Mouse (Mus musculus): ENCODE measurements around the gene Cdk6. TPM values are rescaled to one million over a fixed set of nuclear protein-coding genes. Genes with fewer than 3 reads are reported as not detected.
"Not testable (repeated sequence)": the region's sequence is repeated elsewhere in the genome, so short reads cannot be mapped to it uniquely, and the experiment has no call there.

Cdk6 gene
- polyA plus RNA-seq, 1 experiment from 2014 or later = 31.7 TPM

GRCm38 (mm10) chr5:3349393-3349792 is 8.1 kb downstream of the Cdk6 start:
- H3K4me2 ChIP-seq; H3K9ac ChIP-seq; H3K27me3 ChIP-seq; ATAC-seq (replicated peaks; ENCODE audit: insufficient number of reproducible peaks, insufficient read depth, low FRiP score, low read depth); H3K27ac ChIP-seq; H3K4me3 ChIP-seq; H3K4me1 ChIP-seq (replicated peaks); H3K9me3 ChIP-seq (replicated peaks); H3K36me3 ChIP-seq: not testable (repeated sequence)
- 69% methylated on average over 4 of the region's 4 CpGs for WGBS

GRCm38 (mm10) chr5:3351836-3352235 is 10.6 kb downstream of the Cdk6 start:
- H3K27ac ChIP-seq; H3K36me3 ChIP-seq; H3K9me3 ChIP-seq (replicated peaks); H3K9ac ChIP-seq; ATAC-seq (replicated peaks; ENCODE audit: insufficient number of reproducible peaks, insufficient read depth, low FRiP score, low read depth); H3K4me2 ChIP-seq; H3K27me3 ChIP-seq; H3K4me3 ChIP-seq: not testable (repeated sequence)
- WGBS = 67% methylated on average over 4 of the region's 4 CpGs
- peaks cover 14% of the 10 kb centered on the region for H3K4me1 ChIP-seq (replicated peaks)

GRCm38 (mm10) chr5:3352314-3352713 is 11.0 kb downstream of the Cdk6 start:
- Histone ChIP-seq H3K36me3 (no peaks in the 10 kb centered on the region), H3K27ac (no peak overlapping the region), H3K9ac (no peak overlapping the region), H3K4me3 (no peak overlapping the region), H3K4me2 (no peak overlapping the region), H3K27me3 (no peaks in the 10 kb centered on the region), H3K9me3 (replicated peaks) (no peaks in the 10 kb centered on the region), H3K4me1 (replicated peaks) (peaks cover 17% of the 10 kb centered on the region)
- ATAC-seq (replicated peaks; ENCODE audit: insufficient number of reproducible peaks, insufficient read depth, low FRiP score, low read depth) = no peak
- 93% methylated on average over 3 of the region's 3 CpGs for WGBS

- H3K9me3 ChIP-seq (replicated peaks) = no peaks in the 10 kb centered on the region
- H3K36me3 ChIP-seq = no peaks in the 10 kb centered on the region
- no peak overlapping the region for H3K27ac ChIP-seq
- H3K9ac ChIP-seq = no peak overlapping the region
- no peak overlapping the region for H3K4me3 ChIP-seq
- H3K4me1 ChIP-seq (replicated peaks) = peaks cover 17% of the 10 kb centered on the region
- ATAC-seq (replicated peaks; ENCODE audit: insufficient number of reproducible peaks, insufficient read depth, low FRiP score, low read depth) = no peak
- no peak overlapping the region for H3K4me2 ChIP-seq
- H3K27me3 ChIP-seq = no peaks in the 10 kb centered on the region
- 81% methylated on average over 3 of the region's 3 CpGs for WGBS
Measured at GRCm38 (mm10) chr5:3352827-3353226, 11.5 kb downstream of the Cdk6 start.

GRCm38 (mm10) chr5:3354307-3354706 is 13.0 kb downstream of the Cdk6 start:
- no peaks in the 10 kb centered on the region for H3K9me3 ChIP-seq (replicated peaks)
- no peaks in the 10 kb centered on the region for H3K36me3 ChIP-seq
- H3K9ac ChIP-seq = no peak overlapping the region
- H3K27me3 ChIP-seq = no peaks in the 10 kb centered on the region
- no peak overlapping the region for H3K4me3 ChIP-seq
- peaks cover 25% of the 10 kb centered on the region for H3K4me1 ChIP-seq (replicated peaks)
- no peak overlapping the region for H3K4me2 ChIP-seq
- H3K27ac ChIP-seq = no peak overlapping the region
- WGBS = 71% methylated on average over 5 of the region's 5 CpGs
- ATAC-seq (replicated peaks; ENCODE audit: insufficient number of reproducible peaks, insufficient read depth, low FRiP score, low read depth) = no peak

- Histone ChIP-seq H3K9ac (no peak overlapping the region), H3K4me3 (no peak overlapping the region), H3K9me3 (replicated peaks) (no peaks in the 10 kb centered on the region), H3K27ac (0 out of 2 replicates have a peak overlapping the region, but pooled peaks have one; percentile 33), H3K36me3 (no peaks in the 10 kb centered on the region), H3K4me2 (no peak overlapping the region), H3K4me1 (replicated peaks) (peaks cover 28% of the 10 kb centered on the region), H3K27me3 (no peaks in the 10 kb centered on the region)
- whole genome bisulfite sequencing = 86% methylated on average over 12 of the region's 12 CpGs
- ATAC-seq (replicated peaks; ENCODE audit: insufficient number of reproducible peaks, insufficient read depth, low FRiP score, low read depth) = no peak
Measured at GRCm38 (mm10) chr5:3355032-3355536, 13.8 kb downstream of the Cdk6 start.

- Histone ChIP-seq H3K36me3 (no peaks in the 10 kb centered on the region), H3K27me3 (no peaks in the 10 kb centered on the region), H3K4me1 (replicated peaks) (peaks cover 28% of the 10 kb centered on the region), H3K4me3 (no peak overlapping the region), H3K4me2 (no peak overlapping the region), H3K9me3 (replicated peaks) (no peaks in the 10 kb centered on the region), H3K27ac (peak overlapping the region; percentile 33), H3K9ac (no peak overlapping the region)
- 0 out of 2 replicates have a peak, but pooled peaks have one; percentile 35 for ATAC-seq (replicated peaks; ENCODE audit: insufficient number of reproducible peaks, insufficient read depth, low FRiP score, low read depth)
- 58% methylated on average over 11 of the region's 11 CpGs for WGBS
Measured at GRCm38 (mm10) chr5:3355560-3356260, 14.4 kb downstream of the Cdk6 start.

GRCm38 (mm10) chr5:3356261-3356778 is 15.0 kb downstream of the Cdk6 start:
- H3K27ac ChIP-seq = peak overlapping the region; percentile 33
- H3K4me3 ChIP-seq = no peak overlapping the region

GRCm38 (mm10) chr5:3357496-3357895 is 16.2 kb downstream of the Cdk6 start:
- Histone ChIP-seq H3K27ac (no peak overlapping the region), H3K4me2 (no peak overlapping the region), H3K9me3 (replicated peaks) (no peaks in the 10 kb centered on the region), H3K36me3 (no peaks in the 10 kb centered on the region), H3K27me3 (no peaks in the 10 kb centered on the region), H3K9ac (no peak overlapping the region), H3K4me1 (replicated peaks) (peaks cover 37% of the 10 kb centered on the region), H3K4me3 (no peak overlapping the region)
- no peak for ATAC-seq (replicated peaks; ENCODE audit: insufficient number of reproducible peaks, insufficient read depth, low FRiP score, low read depth)
- 88% methylated on average over 6 of the region's 6 CpGs for WGBS

More at GRCm38 (mm10) chr5:3356261-3356778, 15.0 kb downstream of the Cdk6 start:
- no peaks in the 10 kb centered on the region for H3K27me3 ChIP-seq
- 48% methylated on average over 10 of the region's 10 CpGs for WGBS
- H3K4me1 ChIP-seq (replicated peaks) = peaks cover 28% of the 10 kb centered on the region
- no peak overlapping the region for H3K9ac ChIP-seq
- ATAC-seq (replicated peaks; ENCODE audit: insufficient number of reproducible peaks, insufficient read depth, low FRiP score, low read depth) = no peak
- no peak overlapping the region for H3K4me2 ChIP-seq
- H3K9me3 ChIP-seq (replicated peaks) = no peaks in the 10 kb centered on the region
- no peaks in the 10 kb centered on the region for H3K36me3 ChIP-seq

GRCm38 (mm10) chr5:3358687-3359520 is 17.6 kb downstream of the Cdk6 start:
- H3K36me3 ChIP-seq = no peaks in the 10 kb centered on the region
- H3K4me2 ChIP-seq = no peak overlapping the region
- H3K4me1 ChIP-seq (replicated peaks) = peaks cover 45% of the 10 kb centered on the region
- no peak overlapping the region for H3K9ac ChIP-seq
- H3K9me3 ChIP-seq (replicated peaks) = no peaks in the 10 kb centered on the region
- no peaks in the 10 kb centered on the region for H3K27me3 ChIP-seq
- 60% methylated on average over 5 of the region's 5 CpGs for WGBS
- no peak overlapping the region for H3K4me3 ChIP-seq
- peak overlapping the region; percentile 25 for H3K27ac ChIP-seq
- ATAC-seq (replicated peaks; ENCODE audit: insufficient number of reproducible peaks, insufficient read depth, low FRiP score, low read depth) = 0 out of 2 replicates have a peak, but pooled peaks have one; percentile 23

- no peak overlapping the region for H3K9ac ChIP-seq
- H3K4me1 ChIP-seq (replicated peaks) = peaks cover 42% of the 10 kb centered on the region
- no peak for ATAC-seq (replicated peaks; ENCODE audit: insufficient number of reproducible peaks, insufficient read depth, low FRiP score, low read depth)
- H3K4me3 ChIP-seq = no peak overlapping the region
- no peak overlapping the region for H3K4me2 ChIP-seq
- WGBS = 61% methylated on average over 7 of the region's 7 CpGs
- no peaks in the 10 kb centered on the region for H3K9me3 ChIP-seq (replicated peaks)
- no peak overlapping the region for H3K27ac ChIP-seq
- no peaks in the 10 kb centered on the region for H3K27me3 ChIP-seq
- no peaks in the 10 kb centered on the region for H3K36me3 ChIP-seq
Measured at GRCm38 (mm10) chr5:3359914-3360313, 18.6 kb downstream of the Cdk6 start.
